Mouse (Mus musculus): ENCODE measurements around the gene Nav2. TPM values are rescaled to one million over a fixed set of nuclear protein-coding genes. Genes with fewer than 3 reads are reported as not detected.

Nav2 gene
- total RNA-seq, 2 experiments from 2014 or later, result 77.1 to 106 TPM

- no peak for DNase-seq (ENCODE audit: low spot score in 2 of 2)
- intact Hi-C loops (cut with DNase I), result no loop called here
Observed at GRCm38 (mm10) chr7:49348636-49349035, 440.1 kb downstream of the Nav2 start.

GRCm38 (mm10) chr7:49350321-49351007 lies 441.9 kb downstream of the Nav2 start:
- DNase-seq (ENCODE audit: low spot score in 2 of 2), result no peak
- intact Hi-C loops (cut with DNase I), result no loop called here

GRCm38 (mm10) chr7:49351596-49352258 lies 443.2 kb downstream of the Nav2 start:
- intact Hi-C loops (cut with DNase I), result no loop called here
- no peak for DNase-seq (ENCODE audit: low spot score in 2 of 2)

GRCm38 (mm10) chr7:49357441-49358165 lies 449.1 kb downstream of the Nav2 start:
- intact Hi-C loops (cut with DNase I), result no loop called here
- DNase-seq (ENCODE audit: low spot score in 2 of 2), result no peak

- no peak for DNase-seq (ENCODE audit: low spot score in 2 of 2)
- intact Hi-C loops (cut with DNase I), result no loop called here
Observed at GRCm38 (mm10) chr7:49359120-49359519, 450.6 kb downstream of the Nav2 start.

- DNase-seq (ENCODE audit: low spot score in 2 of 2), result peak; percentile 47 to 89
- intact Hi-C loops (cut with DNase I), result no loop called here
Observed at GRCm38 (mm10) chr7:49360597-49360996, 452.1 kb downstream of the Nav2 start.

- DNase-seq (ENCODE audit: low spot score in 2 of 2), result no peak
- intact Hi-C loops (cut with DNase I), result no loop called here
Observed at GRCm38 (mm10) chr7:49361465-49362090, 453.1 kb downstream of the Nav2 start.

- DNase-seq (ENCODE audit: low spot score in 2 of 2), result peak in 1 of 2 experiments; percentile 77
- intact Hi-C loops (cut with DNase I), result loop anchor here (5.0 kb wide), 1 partner anchor 217 kb away; no protein-coding TSS in a partner anchor
Observed at GRCm38 (mm10) chr7:49364486-49365162, 456.1 kb downstream of the Nav2 start.

- DNase-seq (ENCODE audit: low spot score in 2 of 2), result no peak
- intact Hi-C loops (cut with DNase I), result loop anchor here (5.0 kb wide), 1 partner anchor 221 kb away; no protein-coding TSS in a partner anchor
Observed at GRCm38 (mm10) chr7:49368590-49368989, 460.1 kb downstream of the Nav2 start.

- DNase-seq (ENCODE audit: low spot score in 2 of 2), result no peak
- intact Hi-C loops (cut with DNase I), result loop anchor here (5.0 kb wide), 1 partner anchor 222 kb away; no protein-coding TSS in a partner anchor
Observed at GRCm38 (mm10) chr7:49369006-49369405, 460.5 kb downstream of the Nav2 start.

GRCm38 (mm10) chr7:49369809-49370473 lies 461.4 kb downstream of the Nav2 start:
- intact Hi-C loops (cut with DNase I), result loop anchor here (5.0 kb wide), 1 partner anchor 223 kb away; no protein-coding TSS in a partner anchor

GRCm38 (mm10) chr7:49371345-49371744 lies 462.8 kb downstream of the Nav2 start:
- no peak for DNase-seq (ENCODE audit: low spot score in 2 of 2)
- intact Hi-C loops (cut with DNase I), result no loop called here

More at GRCm38 (mm10) chr7:49369809-49370473, 461.4 kb downstream of the Nav2 start:
- DNase-seq (ENCODE audit: low spot score in 2 of 2), result no peak

- DNase-seq (ENCODE audit: low spot score in 2 of 2), result no peak
- intact Hi-C loops (cut with DNase I), result no loop called here
Observed at GRCm38 (mm10) chr7:49371972-49372371, 463.5 kb downstream of the Nav2 start.

GRCm38 (mm10) chr7:49373173-49373572 lies 464.7 kb downstream of the Nav2 start:
- no peak for DNase-seq (ENCODE audit: low spot score in 2 of 2)
- intact Hi-C loops (cut with DNase I), result no loop called here

GRCm38 (mm10) chr7:49373661-49374060 lies 465.1 kb downstream of the Nav2 start:
- peak in 1 of 2 experiments; percentile 79 for DNase-seq (ENCODE audit: low spot score in 2 of 2)
- intact Hi-C loops (cut with DNase I), result no loop called here

GRCm38 (mm10) chr7:49375499-49375974 lies 467.0 kb downstream of the Nav2 start:
- intact Hi-C loops (cut with DNase I), result no loop called here
- no peak for DNase-seq (ENCODE audit: low spot score in 2 of 2)

- DNase-seq (ENCODE audit: low spot score in 2 of 2), result no peak
- intact Hi-C loops (cut with DNase I), result no loop called here
Observed at GRCm38 (mm10) chr7:49378608-49379007, 470.1 kb downstream of the Nav2 start.

GRCm38 (mm10) chr7:49380940-49381339 lies 472.4 kb downstream of the Nav2 start:
- intact Hi-C loops (cut with DNase I), result no loop called here
- no peak for DNase-seq (ENCODE audit: low spot score in 2 of 2)

- intact Hi-C loops (cut with DNase I), result no loop called here
- DNase-seq (ENCODE audit: low spot score in 2 of 2), result no peak
Observed at GRCm38 (mm10) chr7:49382884-49383283, 474.4 kb downstream of the Nav2 start.
